Mouse (Mus musculus) CH12.LX (cell line): Measurements from ENCODE around the gene Bmx. TPM values are rescaled to one million over a fixed set of nuclear protein-coding genes. Genes with fewer than 3 reads are reported as not detected.

ENCODE experiments used
- DNase-seq: peaks from one replicate; pipeline ENCODE4 v3.0.0-alpha.2; 2013; ENCODE audit errors: extremely low read depth
- H3K27ac ChIP-seq: 2 replicates; pipeline ENCODE4 v1.5.1; 2012; ENCODE audit warnings: low read depth, mild to moderate bottlenecking, control low read depth, moderate library complexity; ENCODE audit not compliant: insufficient read depth
- H3K27me3 ChIP-seq: replicated peaks from 2 replicates; pipeline ENCODE3; 2012; ENCODE audit warnings: inconsistent platforms
- H3K36me3 ChIP-seq, 2 experiments: replicated peaks in 1 of 2; 2 replicates each; pipeline versions ENCODE3 to v1.6.1; 2012; ENCODE audit warnings: inconsistent platforms in 1 of 2, low read length in 1 of 2, mild to moderate bottlenecking in 1 of 2, mixed read lengths in 1 of 2, moderate library complexity in 1 of 2; ENCODE audit not compliant: control insufficient read depth in 1 of 2, insufficient read depth in 1 of 2
- H3K4me1 ChIP-seq, 2 experiments: 2 replicates each; pipeline ENCODE4 v1.6.1; 2012; ENCODE audit warnings: inconsistent platforms in 1 of 2, moderate library complexity in 1 of 2; ENCODE audit not compliant: insufficient read depth in 2 of 2, control insufficient read depth in 1 of 2
- H3K4me2 ChIP-seq: 2 replicates; pipeline ENCODE4 v1.6.1; 2012; ENCODE audit warnings: low read depth, mild to moderate bottlenecking, control low read depth; ENCODE audit not compliant: poor library complexity, insufficient read depth, severe bottlenecking
- H3K4me3 ChIP-seq, 3 experiments: fragments of 150-350 bp in 1 of 3; sonication (generic) in 1 of 3; replicated peaks in 1 of 3; 2 replicates each; pipeline versions ENCODE3 to v1.5.1; 2011 to 2012; ENCODE audit warnings: low read depth in 2 of 3, low read length in 2 of 3, mild to moderate bottlenecking in 2 of 3, moderate library complexity in 2 of 3, control low read depth in 1 of 3, improper control_type of control experiment in 1 of 3, inconsistent platforms in 1 of 3, mixed read lengths in 1 of 3; ENCODE audit not compliant: poor library complexity in 1 of 3
- H3K79me2 ChIP-seq: replicated peaks from 2 replicates; pipeline ENCODE4 v1.6.1; 2012; ENCODE audit warnings: mild to moderate bottlenecking, moderate library complexity; ENCODE audit not compliant: control insufficient read depth, poor library complexity, insufficient read depth, severe bottlenecking; ENCODE audit errors: extremely low read depth
- H3K9ac ChIP-seq: 2 replicates; pipeline ENCODE4 v1.6.1; 2012; ENCODE audit warnings: low read depth, mild to moderate bottlenecking, control low read depth, moderate library complexity; ENCODE audit not compliant: insufficient read depth
- H3K9me3 ChIP-seq: replicated peaks from 2 replicates; pipeline ENCODE3; 2012; ENCODE audit warnings: low read length, inconsistent platforms, mixed read lengths
- CTCF ChIP-seq, 2 experiments: IDR thresholded peaks in 1 of 2; conservative IDR thresholded peaks in 1 of 2; 2 replicates each; pipeline ENCODE4 v1.5.1; 2011 to 2012; ENCODE audit warnings: low read depth in 2 of 2, low read length in 2 of 2, improper control_type of control experiment in 1 of 2, inconsistent platforms in 1 of 2, mild to moderate bottlenecking in 1 of 2, moderate library complexity in 1 of 2
- E2F4 ChIP-seq: IDR thresholded peaks from 2 replicates; pipeline ENCODE4 v1.6.1; 2011; ENCODE audit warnings: low read depth, low read length, improper control_type of control experiment; ENCODE audit not compliant: insufficient replicate concordance
- ELF1 ChIP-seq: IDR thresholded peaks from 2 replicates; pipeline ENCODE4 v1.6.1; 2014; ENCODE audit warnings: low read depth, mild to moderate bottlenecking, inconsistent platforms, low read length, improper control_type of control experiment
- EP300 ChIP-seq: IDR thresholded peaks from 2 replicates; pipeline ENCODE4 v1.6.1; 2011; ENCODE audit warnings: low read length, improper control_type of control experiment
- ETS1 ChIP-seq: conservative IDR thresholded peaks from 2 replicates; pipeline ENCODE4 v1.6.1; 2012; ENCODE audit warnings: low read depth, mild to moderate bottlenecking, inconsistent platforms, low read length, improper control_type of control experiment, moderate library complexity
- HCFC1 ChIP-seq: IDR thresholded peaks from 2 replicates; pipeline ENCODE4 v1.6.1; 2012; ENCODE audit warnings: low read depth, mild to moderate bottlenecking, inconsistent platforms, low read length, improper control_type of control experiment
- JUN ChIP-seq: IDR thresholded peaks from 2 replicates; pipeline ENCODE4 v1.6.1; 2011; ENCODE audit warnings: low read depth, mild to moderate bottlenecking, low read length, improper control_type of control experiment, moderate library complexity; ENCODE audit not compliant: insufficient read depth
- JUND ChIP-seq: conservative IDR thresholded peaks from 2 replicates; pipeline ENCODE4 v1.6.1; 2011; ENCODE audit warnings: low read depth, low read length, improper control_type of control experiment
- MAFK ChIP-seq: IDR thresholded peaks from 2 replicates; pipeline ENCODE4 v1.6.1; 2011; ENCODE audit warnings: low read length, improper control_type of control experiment; ENCODE audit not compliant: insufficient replicate concordance
- MEF2A ChIP-seq: IDR thresholded peaks from 2 replicates; pipeline ENCODE4 v1.6.1; 2014; ENCODE audit warnings: low read depth, mild to moderate bottlenecking, inconsistent platforms, low read length, improper control_type of control experiment, borderline replicate concordance
- MXI1 ChIP-seq: IDR thresholded peaks from 2 replicates; pipeline ENCODE4 v1.6.1; 2011; ENCODE audit warnings: mild to moderate bottlenecking, low read depth, low read length, improper control_type of control experiment
- PAX5 ChIP-seq: IDR thresholded peaks from 2 replicates; pipeline ENCODE4 v1.6.1; 2012; ENCODE audit warnings: low read length, inconsistent platforms, mixed read lengths
- POLR2A ChIP-seq: IDR thresholded peaks from 2 replicates; pipeline ENCODE4 v1.6.1; 2011; ENCODE audit warnings: low read depth, mild to moderate bottlenecking, improper control_type of control experiment, low read length
- SIN3A ChIP-seq: IDR thresholded peaks from 2 replicates; pipeline ENCODE4 v1.6.1; 2012; ENCODE audit warnings: low read length, improper control_type of control experiment, inconsistent platforms
- SMC3 ChIP-seq: IDR thresholded peaks from 2 replicates; pipeline ENCODE4 v1.6.1; 2011; ENCODE audit warnings: low read depth, low read length, improper control_type of control experiment
- TBP ChIP-seq: conservative IDR thresholded peaks from 2 replicates; pipeline ENCODE4 v1.6.1; 2011; ENCODE audit warnings: low read depth, low read length, improper control_type of control experiment
- TCF12 ChIP-seq: IDR thresholded peaks from 2 replicates; pipeline ENCODE4 v1.6.1; 2014; ENCODE audit warnings: low read depth, mild to moderate bottlenecking, inconsistent platforms, low read length, improper control_type of control experiment
- USF1 ChIP-seq: IDR thresholded peaks from 2 replicates; pipeline ENCODE4 v1.6.1; 2014; ENCODE audit warnings: low read depth, mild to moderate bottlenecking, inconsistent platforms, low read length, improper control_type of control experiment
- USF2 ChIP-seq: conservative IDR thresholded peaks from 2 replicates; pipeline ENCODE4 v1.6.1; 2011; ENCODE audit warnings: low read depth, low read length, improper control_type of control experiment
- ZC3H11A ChIP-seq: IDR thresholded peaks from 2 replicates; pipeline ENCODE4 v1.6.1; 2012; ENCODE audit warnings: low read depth, mild to moderate bottlenecking, inconsistent platforms, low read length, improper control_type of control experiment
- ZMIZ1 ChIP-seq: IDR thresholded peaks from 2 replicates; pipeline ENCODE4 v1.6.1; 2012; ENCODE audit warnings: low read depth, mild to moderate bottlenecking, inconsistent platforms, low read length, improper control_type of control experiment
- dilution Hi-C: fragments of 300-500 bp; cut with MboI; formaldehyde crosslinking; loops from 2 replicates; pipeline ENCODE4 v1.14.3; 2020; ENCODE audit warnings: low sequenced_read_pairs; ENCODE audit not compliant: extremely low pct_unique_long_range_greater_than_20kb, extremely low pct_ligation_motif_present
- in situ Hi-C: fragments of 300-500 bp; cut with MboI; formaldehyde crosslinking; loops from 3 replicates; pipeline ENCODE4 v1.14.3; 2019; ENCODE audit warnings: low sequenced_read_pairs, low pct_ligation_motif_present, low pct_unique_long_range_greater_than_20kb, mixed read lengths
- polyA plus RNA-seq: library from polyadenylated mRNA; unstranded; fragments of >175 nt; gene quantifications from 2 replicates; pipeline ENCODE4 v1.2.1, GENCODE M21; 2012; ENCODE audit warnings: low read depth; ENCODE audit not compliant: insufficient read length
- total RNA-seq, 2 experiments: library from RNA; depleted of rRNA; stranded (reverse); fragments of 300-350 nt in 1 of 2; fragments of >200 nt in 1 of 2; gene quantifications; 2 replicates each; pipeline ENCODE4 v1.2.3; 2012 to 2014

Gene Bmx
- total and polyA plus RNA-seq, 3 experiments = 0.08 TPM; not detected in 2

GRCm38 (mm10) chrX:164269285-164269761 is 11.3 kb upstream of the Bmx start, which contains the start of gene Pir:
Pir (plus strand) TSS chrX:164269371.
- H3K4me3 ChIP-seq = no peak within 1 kb of the TSS
- no peak for TF ChIP-seq ZMIZ1
- no peak for TF ChIP-seq MXI1
- TF ChIP-seq CTCF (conservative IDR thresholded peaks at IDR 0.05 in 1 of 2, IDR thresholded peaks at IDR 0.05 in 1 of 2; ENCODE audit: low read depth in 2 of 2, low read length in 2 of 2) = no peak
- TF ChIP-seq EP300 = no peak
- TF ChIP-seq USF2 = no peak
- TF ChIP-seq JUN = no peak
- no peak for TF ChIP-seq E2F4
- no peak for TF ChIP-seq JUND
- TF ChIP-seq USF1 = no peak
- no peak for TF ChIP-seq HCFC1
- no peak for TF ChIP-seq MAFK
- TF ChIP-seq TBP = no peak
- TF ChIP-seq PAX5 = no peak
- TF ChIP-seq SIN3A = no peak
- TF ChIP-seq, all 38 proteins: peak for 0
- no peak within 1 kb of the TSS for H3K9ac ChIP-seq
- no peaks in the 10 kb centered on the region for H3K36me3 ChIP-seq
- dilution Hi-C loops (no loop called here), in situ Hi-C loops (no loop called here)
- H3K9me3 ChIP-seq = no peaks in the 10 kb centered on the region
- peaks cover 0 to 14% of the 10 kb centered on the region in 2 experiments; a peak in 1 of 4 replicates for H3K4me1 ChIP-seq
- no peaks in the 10 kb centered on the region for H3K79me2 ChIP-seq
- no peaks in the 10 kb centered on the region for H3K27me3 ChIP-seq
- H3K27ac ChIP-seq = no peak within 1 kb of the TSS
- no peak for DNase-seq
- H3K4me2 ChIP-seq = no peak within 1 kb of the TSS

GRCm38 (mm10) chrX:164264861-164265260 is 6.9 kb upstream of the Bmx start:
- no peak overlapping the region for H3K4me3 ChIP-seq
- H3K4me2 ChIP-seq = no peak overlapping the region
- no peaks in the 10 kb centered on the region for H3K79me2 ChIP-seq
- H3K4me1 ChIP-seq = peaks cover 0 to 14% of the 10 kb centered on the region in 2 experiments; a peak in 1 of 4 replicates
- dilution Hi-C loops = no loop called here
- H3K9me3 ChIP-seq = no peaks in the 10 kb centered on the region
- no peaks in the 10 kb centered on the region for H3K36me3 ChIP-seq
- no peaks in the 10 kb centered on the region for H3K27me3 ChIP-seq
- H3K27ac ChIP-seq = no peak overlapping the region
- TF ChIP-seq CTCF (conservative IDR thresholded peaks at IDR 0.05 in 1 of 2, IDR thresholded peaks at IDR 0.05 in 1 of 2; ENCODE audit: low read depth in 2 of 2, low read length in 2 of 2) (no peak), JUN (no peak), SMC3 (no peak), ELF1 (no peak), ZC3H11A (no peak), ETS1 (no peak), POLR2A (no peak), MEF2A (no peak), MAFK (no peak), TCF12 (no peak), SIN3A (no peak), EP300 (no peak)
- TF ChIP-seq, all 38 proteins: peak for 0
- no peak for DNase-seq
- in situ Hi-C loops = no loop called here
- no peak overlapping the region for H3K9ac ChIP-seq
